Mouse (Mus musculus): ENCODE measurements around the gene Camk1d. TPM values are rescaled to one million over a fixed set of nuclear protein-coding genes. Genes with fewer than 3 reads are reported as not detected.

The Camk1d gene
- total and polyA plus RNA-seq, 2 experiments from 2014 or later, result 1.1 to 2.2 TPM

- Histone ChIP-seq H3K4me3 (ENCODE audit: low read depth, low read length) (no peak overlapping the region), H3K36me3 (replicated peaks; ENCODE audit: control insufficient read depth, insufficient read depth, low read length) (no peaks in the 10 kb centered on the region), H3K27ac (ENCODE audit: low read depth) (no peak overlapping the region), H3K27me3 (ENCODE audit: control insufficient read depth, insufficient read depth, low read length) (no peaks in the 10 kb centered on the region), H3K4me2 (ENCODE audit: low read depth, low read length) (no peak overlapping the region), H3K4me1 (ENCODE audit: control insufficient read depth, insufficient read depth) (no peaks in the 10 kb centered on the region), H3K9me3 (replicated peaks; ENCODE audit: control insufficient read depth, low read length) (no peaks in the 10 kb centered on the region), H3K9ac (replicated peaks; ENCODE audit: low read depth, low read length) (no peak overlapping the region)
- TF ChIP-seq CTCF (IDR thresholded peaks at IDR 0.05; ENCODE audit: low read depth) (no peak), EP300 (IDR thresholded peaks at IDR 0.05; ENCODE audit: low read depth) (no peak)
- 65% methylated on average over 3 of the region's 3 CpGs for WGBS
- DNase-seq (ENCODE audit: low spot score) (no peak), ATAC-seq (ENCODE audit: insufficient read depth, low read depth) (no peak)
Observed at GRCm38 (mm10) chr2:5733300-5734085, 19.2 kb upstream of the Camk1d start.

- Histone ChIP-seq H3K27me3 (ENCODE audit: control insufficient read depth, insufficient read depth, low read length) (no peaks in the 10 kb centered on the region), H3K4me3 (ENCODE audit: low read depth, low read length) (no peak overlapping the region), H3K36me3 (replicated peaks; ENCODE audit: control insufficient read depth, insufficient read depth, low read length) (no peaks in the 10 kb centered on the region), H3K9ac (replicated peaks; ENCODE audit: low read depth, low read length) (no peak overlapping the region), H3K4me2 (ENCODE audit: low read depth, low read length) (no peak overlapping the region), H3K27ac (ENCODE audit: low read depth) (no peak overlapping the region), H3K4me1 (ENCODE audit: control insufficient read depth, insufficient read depth) (no peaks in the 10 kb centered on the region), H3K9me3 (replicated peaks; ENCODE audit: control insufficient read depth, low read length) (no peaks in the 10 kb centered on the region)
- ATAC-seq (ENCODE audit: insufficient read depth, low read depth), result no peak
- WGBS, result 86% methylated on average over 5 of the region's 5 CpGs
- no peak for TF ChIP-seq CTCF (IDR thresholded peaks at IDR 0.05; ENCODE audit: low read depth)
- no peak for TF ChIP-seq EP300 (IDR thresholded peaks at IDR 0.05; ENCODE audit: low read depth)
- DNase-seq (ENCODE audit: low spot score), result no peak
Observed at GRCm38 (mm10) chr2:5732047-5732446, 17.7 kb upstream of the Camk1d start.

- H3K27ac ChIP-seq (ENCODE audit: low read depth), result no peak overlapping the region
- no peak overlapping the region for H3K9ac ChIP-seq (replicated peaks; ENCODE audit: low read depth, low read length)
- no peaks in the 10 kb centered on the region for H3K4me1 ChIP-seq (ENCODE audit: control insufficient read depth, insufficient read depth)
- no peak for DNase-seq (ENCODE audit: low spot score)
- 66% methylated on average over 15 of the region's 15 CpGs for WGBS
- peak; percentile 30; the same call in 1 of the 2 replicates for ATAC-seq (ENCODE audit: insufficient read depth, low read depth)
- no peak for TF ChIP-seq CTCF (IDR thresholded peaks at IDR 0.05; ENCODE audit: low read depth)
- no peak for TF ChIP-seq EP300 (IDR thresholded peaks at IDR 0.05; ENCODE audit: low read depth)
- H3K27me3 ChIP-seq (ENCODE audit: control insufficient read depth, insufficient read depth, low read length), result no peaks in the 10 kb centered on the region
- no peaks in the 10 kb centered on the region for H3K9me3 ChIP-seq (replicated peaks; ENCODE audit: control insufficient read depth, low read length)
- no peak overlapping the region for H3K4me3 ChIP-seq (ENCODE audit: low read depth, low read length)
- H3K4me2 ChIP-seq (ENCODE audit: low read depth, low read length), result no peak overlapping the region
- H3K36me3 ChIP-seq (replicated peaks; ENCODE audit: control insufficient read depth, insufficient read depth, low read length), result no peaks in the 10 kb centered on the region
Observed at GRCm38 (mm10) chr2:5730364-5730792, 16.1 kb upstream of the Camk1d start.

- no peak overlapping the region for H3K4me2 ChIP-seq (ENCODE audit: low read depth, low read length)
- H3K4me3 ChIP-seq (ENCODE audit: low read depth, low read length), result no peak overlapping the region
- TF ChIP-seq EP300 (IDR thresholded peaks at IDR 0.05; ENCODE audit: low read depth) (no peak), CTCF (IDR thresholded peaks at IDR 0.05; ENCODE audit: low read depth) (no peak)
- H3K4me1 ChIP-seq (ENCODE audit: control insufficient read depth, insufficient read depth), result no peaks in the 10 kb centered on the region
- no peaks in the 10 kb centered on the region for H3K9me3 ChIP-seq (replicated peaks; ENCODE audit: control insufficient read depth, low read length)
- ATAC-seq (ENCODE audit: insufficient read depth, low read depth), result no peak
- no peaks in the 10 kb centered on the region for H3K27me3 ChIP-seq (ENCODE audit: control insufficient read depth, insufficient read depth, low read length)
- no peaks in the 10 kb centered on the region for H3K36me3 ChIP-seq (replicated peaks; ENCODE audit: control insufficient read depth, insufficient read depth, low read length)
- WGBS, result 67% methylated on average over 7 of the region's 7 CpGs
- no peak for DNase-seq (ENCODE audit: low spot score)
- H3K27ac ChIP-seq (ENCODE audit: low read depth), result no peak overlapping the region
- no peak overlapping the region for H3K9ac ChIP-seq (replicated peaks; ENCODE audit: low read depth, low read length)
Observed at GRCm38 (mm10) chr2:5729931-5730330, 15.6 kb upstream of the Camk1d start.

GRCm38 (mm10) chr2:5725028-5725701, 10.8 kb upstream of the Camk1d start:
- 38% methylated on average over 8 of the region's 8 CpGs for WGBS
- Histone ChIP-seq H3K4me1 (ENCODE audit: control insufficient read depth, insufficient read depth) (no peaks in the 10 kb centered on the region), H3K9me3 (replicated peaks; ENCODE audit: control insufficient read depth, low read length) (no peaks in the 10 kb centered on the region), H3K9ac (replicated peaks; ENCODE audit: low read depth, low read length) (no peak overlapping the region), H3K27me3 (ENCODE audit: control insufficient read depth, insufficient read depth, low read length) (no peaks in the 10 kb centered on the region), H3K4me3 (ENCODE audit: low read depth, low read length) (no peak overlapping the region), H3K36me3 (replicated peaks; ENCODE audit: control insufficient read depth, insufficient read depth, low read length) (no peaks in the 10 kb centered on the region), H3K27ac (ENCODE audit: low read depth) (no peak overlapping the region), H3K4me2 (ENCODE audit: low read depth, low read length) (no peak overlapping the region)
- DNase-seq (ENCODE audit: low spot score), result no peak
- ATAC-seq (ENCODE audit: insufficient read depth, low read depth), result no peak
- TF ChIP-seq CTCF (IDR thresholded peaks at IDR 0.05; ENCODE audit: low read depth) (no peak), EP300 (IDR thresholded peaks at IDR 0.05; ENCODE audit: low read depth) (no peak)

Data from heart, postnatal 0 days (tissue).